Mouse (Mus musculus): ENCODE measurements at regions not wholly inside any gene's neighbourhood (a gene's known extent, or its start where the extent isn't known, plus 50 kb on each side); places are given as distances from the start of the nearest gene placed in this dataset.

- no peak for TF ChIP-seq CTCF (IDR thresholded peaks at IDR 0.05; ENCODE audit: control insufficient read depth, insufficient read depth, insufficient read length)
- TF ChIP-seq MAX (IDR thresholded peaks at IDR 0.05), result no peak
- TF ChIP-seq USF1 (IDR thresholded peaks at IDR 0.05; ENCODE audit: low read depth), result no peak
- TF ChIP-seq MYOD1 (IDR thresholded peaks at IDR 0.05; ENCODE audit: control insufficient read depth, insufficient read length, low read depth), result no peak
These were observed 244.2 kb downstream of the Hivep2 start for GRCm38 (mm10) chr10:14210045-14210444.
